Mouse (Mus musculus) embryonic facial prominence, embryonic 11.5 days (tissue): ENCODE measurements around the gene Pxk. TPM values are rescaled to one million over a fixed set of nuclear protein-coding genes. Genes with fewer than 3 reads are reported as not detected.

Source experiments
- ATAC-seq: fragments of 200-750 bp; cut with Nextera tagmentation; replicated peaks from 2 replicates; pipeline ENCODE4 v1.8.0; 2017; ENCODE audit warnings: low read depth; ENCODE audit not compliant: insufficient number of reproducible peaks, low FRiP score, low TSS enrichment
- DNase-seq: peaks from one replicate; pipeline ENCODE4 v3.0.0-alpha.2; 2015; ENCODE audit warnings: low spot score
- H3K27ac ChIP-seq: fragments of 300-500 bp; sonication (generic); replicated peaks from 2 replicates; pipeline ENCODE4 v1.5.1; 2014; ENCODE audit warnings: mild to moderate bottlenecking, low read depth, low read length, control low read depth
- H3K27me3 ChIP-seq: fragments of 300-500 bp; sonication (generic); 2 replicates; pipeline ENCODE4 v1.6.1; 2014; ENCODE audit warnings: mild to moderate bottlenecking, low read length, moderate library complexity, mixed read lengths; ENCODE audit not compliant: control insufficient read depth, insufficient read depth
- H3K36me3 ChIP-seq: fragments of 300-500 bp; sonication (generic); replicated peaks from 2 replicates; pipeline ENCODE4 v1.6.1; 2014; ENCODE audit warnings: low read depth, mild to moderate bottlenecking, low read length, moderate library complexity, mixed read lengths; ENCODE audit not compliant: control insufficient read depth, insufficient read depth
- H3K4me1 ChIP-seq: fragments of 300-500 bp; sonication (generic); 2 replicates; pipeline ENCODE4 v1.6.1; 2014; ENCODE audit warnings: low read length, mixed read lengths; ENCODE audit not compliant: control insufficient read depth, insufficient read depth
- H3K4me2 ChIP-seq: fragments of 300-500 bp; sonication (generic); 2 replicates; pipeline ENCODE4 v1.6.1; 2014; ENCODE audit warnings: low read depth, mild to moderate bottlenecking, control low read depth, low read length, moderate library complexity
- H3K4me3 ChIP-seq: fragments of 300-500 bp; sonication (generic); 2 replicates; pipeline ENCODE4 v1.5.1; 2014; ENCODE audit warnings: low read depth, low read length, control low read depth
- H3K9ac ChIP-seq: fragments of 300-500 bp; sonication (generic); replicated peaks from 2 replicates; pipeline ENCODE4 v1.6.1; 2014; ENCODE audit warnings: mild to moderate bottlenecking, control low read depth, low read length
- H3K9me3 ChIP-seq: fragments of 300-500 bp; sonication (generic); replicated peaks from 2 replicates; pipeline ENCODE4 v1.6.1; 2016; ENCODE audit warnings: mild to moderate bottlenecking, low read length, inconsistent platforms, mixed read lengths; ENCODE audit not compliant: control insufficient read depth
- WGBS: fragments of 180-500 bp; shearing (Covaris S2); extraction: QIAGEN DNeasy Blood & Tissue Kit; methylation state at CpG from one replicate; pipeline ENCODE4 v1.1.7; 2014; 5-methylcytosine and 5-hydroxymethylcytosine counted together
- polyA plus RNA-seq: library from polyadenylated mRNA; unstranded; fragments of >200 nt; fragmentation: Nextera tagmentation; extraction: Ambion mirVana; gene quantifications from 2 replicates; pipeline ENCODE4 v1.2.1, GENCODE M21; 2014

Pxk gene
- polyA plus RNA-seq, 1 experiment from 2014 or later: 23.4 TPM

DNA sequence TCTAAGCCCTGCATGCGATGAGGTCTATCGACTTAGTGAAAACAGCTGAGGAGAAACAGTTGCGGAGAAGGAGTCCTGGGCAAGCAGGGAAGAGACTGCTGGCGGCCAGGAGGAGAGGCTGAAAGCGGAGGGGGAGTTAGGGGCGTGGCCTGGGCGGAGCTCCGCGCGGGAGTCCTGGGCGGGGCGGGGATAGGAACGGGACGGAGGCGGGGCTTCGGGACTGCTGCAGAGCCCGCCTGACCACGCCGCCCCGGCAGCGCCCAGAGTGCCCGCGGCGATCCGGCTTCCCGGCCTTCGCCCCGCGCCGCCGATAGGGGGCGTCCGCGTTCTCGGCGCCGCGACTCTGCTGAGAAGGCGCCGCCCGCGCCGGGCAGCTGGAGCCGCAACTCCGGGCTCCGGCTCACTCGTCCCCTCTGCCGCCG lies 115.8 kb downstream of the Pxk start, which contains the start of gene Kctd6:
Kctd6 (plus strand) TSS at position 338 of the 422 bp plus-strand sequence.
- under 1% methylated on average over 32 of the region's 49 CpGs for WGBS

More for the DNA sequence above, 115.8 kb downstream of the Pxk start, which contains the start of gene Kctd6:
- Histone ChIP-seq H3K4me2 (peak within 1 kb of the TSS; percentile 86), H3K27ac (peak within 1 kb of the TSS; percentile 56; the same call in 1 of the 2 replicates), H3K36me3 (no peaks in the 10 kb centered on the region), H3K4me1 (peaks cover 4% of the 10 kb centered on the region; the same call in 1 of the 2 replicates), H3K9ac (peak within 1 kb of the TSS; percentile 89), H3K4me3 (peak within 1 kb of the TSS; percentile 66), H3K9me3 (no peaks in the 10 kb centered on the region), H3K27me3 (no peaks in the 10 kb centered on the region)
- ATAC-seq (peak; percentile 95), DNase-seq (peak; percentile 97)

Other genes starting within 250 kb of the Pxk start
- not detected in 2 replicates for gene Gm45521, start 140.9 kb upstream of the Pxk start, polyA plus RNA-seq
- 0.08 TPM in 1 of 2 replicates, not detected in the other for gene Dnase1l3, start 103.6 kb upstream of the Pxk start, polyA plus RNA-seq
- gene Abhd6, start 95.3 kb upstream of the Pxk start, polyA plus RNA-seq: 21.0 and 22.5 TPM in 2 replicates
- gene Rpp14, start 17.8 kb upstream of the Pxk start, polyA plus RNA-seq: 67.0 and 74.4 TPM in 2 replicates
- gene Pdhb, start 74.8 kb downstream of the Pxk start, polyA plus RNA-seq: 212 and 229 TPM in 2 replicates
- 11.9 and 14.1 TPM in 2 replicates for gene Kctd6, start 115.9 kb downstream of the Pxk start, polyA plus RNA-seq
- not detected in 2 replicates for gene Acox2, start 161.1 kb downstream of the Pxk start, polyA plus RNA-seq
- 0.39 and 1.1 TPM in 2 replicates for gene Fam107a, start 219.8 kb downstream of the Pxk start, polyA plus RNA-seq